ENCODE assay signal across 12 mouse cellular contexts in the genomic region with DNA sequence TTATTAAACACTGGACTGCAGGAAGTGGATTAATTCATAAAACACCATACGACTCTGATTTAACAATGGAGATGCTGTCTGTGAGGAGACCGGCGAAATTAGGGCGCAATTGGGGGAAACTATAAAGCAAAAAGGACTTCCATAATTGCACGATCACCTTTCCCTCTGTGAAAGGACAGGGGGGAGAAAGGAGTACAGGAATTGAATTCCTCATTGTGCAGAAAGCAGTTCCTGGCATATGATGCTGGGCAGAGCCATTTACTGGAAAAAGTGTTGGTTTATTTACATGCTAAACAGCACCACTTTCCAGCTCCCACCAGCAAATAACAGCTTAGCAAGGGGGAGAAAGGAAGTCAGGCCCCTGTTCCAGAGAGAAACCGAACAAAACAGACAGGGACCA.
DNase-seq lines count a peak whose midpoint lies in the region; ATAC-seq lines count a peak whose summit lies in the region.
"Had no signal": no experiment of that assay in that cellular context is flagged by ENCODE, and none has a peak within 500 bp of the region (broad histone marks: within the 10 kb centered on the region; RNA-seq: fewer than 3 reads in every experiment).

No protein-coding gene starts in this region.

- H3K4me3 ChIP-seq in midbrain, embryonic 10.5 days = no peak overlapping the region
- no peak overlapping the region for H3K4me3 ChIP-seq in midbrain, embryonic 11.5 days (ENCODE audit: low read depth, low read length)
- H3K4me3 ChIP-seq in forebrain, embryonic 12.5 days (replicated peaks) = 0 out of 2 replicates have a peak overlapping the region, but pooled peaks have one; percentile 19
- no peak overlapping the region for H3K4me3 ChIP-seq in limb, embryonic 10.5 days
- H3K4me3 ChIP-seq in neural tube, embryonic 15.5 days (replicated peaks) = no peak overlapping the region
- no peak overlapping the region for H3K4me3 ChIP-seq in liver, embryonic 12.5 days

- no peaks in the 10 kb centered on the region for H3K9me3 ChIP-seq in midbrain, embryonic 10.5 days (replicated peaks)
- H3K9me3 ChIP-seq in midbrain, embryonic 11.5 days (ENCODE audit: control insufficient read depth, low read length) = no peaks in the 10 kb centered on the region
- H3K9me3 ChIP-seq in forebrain, embryonic 12.5 days = no peaks in the 10 kb centered on the region
- no peaks in the 10 kb centered on the region for H3K9me3 ChIP-seq in limb, embryonic 10.5 days (replicated peaks)
- no peaks in the 10 kb centered on the region for H3K9me3 ChIP-seq in neural tube, embryonic 15.5 days (replicated peaks)
- H3K9me3 ChIP-seq in liver, embryonic 12.5 days (replicated peaks) = no peaks in the 10 kb centered on the region

- H3K27ac ChIP-seq in midbrain, embryonic 10.5 days (replicated peaks) = peak overlapping the region; percentile 67
- no peak overlapping the region for H3K27ac ChIP-seq in midbrain, embryonic 11.5 days (ENCODE audit: low read depth, low read length)
- peak overlapping the region; percentile 85 for H3K27ac ChIP-seq in forebrain, embryonic 12.5 days
- H3K27ac ChIP-seq in limb, embryonic 10.5 days = peak overlapping the region; percentile 50; the same call in 1 of the 2 replicates
- H3K27ac ChIP-seq in neural tube, embryonic 15.5 days (replicated peaks) = 0 out of 2 replicates have a peak overlapping the region, but pooled peaks have one; percentile 5
- no peak overlapping the region for H3K27ac ChIP-seq in liver, embryonic 12.5 days

- H3K9ac ChIP-seq in midbrain, embryonic 11.5 days (ENCODE audit: low read length) = no peak overlapping the region
- 0 out of 2 replicates have a peak overlapping the region, but pooled peaks have one; percentile 29 for H3K9ac ChIP-seq in forebrain, embryonic 12.5 days
- no peak overlapping the region for H3K9ac ChIP-seq in neural tube, embryonic 15.5 days (replicated peaks)
- no peak overlapping the region for H3K9ac ChIP-seq in liver, embryonic 12.5 days

- H3K27me3 ChIP-seq in midbrain, embryonic 10.5 days (ENCODE audit: low read depth, poor library complexity, severe bottlenecking) = peaks cover 44% of the 10 kb centered on the region
- H3K27me3 ChIP-seq in midbrain, embryonic 11.5 days (ENCODE audit: control insufficient read depth, insufficient read depth, low read length) = no peaks in the 10 kb centered on the region
- peaks cover 6% of the 10 kb centered on the region; the same call in 1 of the 2 replicates for H3K27me3 ChIP-seq in forebrain, embryonic 12.5 days
- H3K27me3 ChIP-seq in limb, embryonic 10.5 days (ENCODE audit: low read depth, poor library complexity, severe bottlenecking) = no peaks in the 10 kb centered on the region
- no peaks in the 10 kb centered on the region for H3K27me3 ChIP-seq in neural tube, embryonic 15.5 days (replicated peaks)
- no peaks in the 10 kb centered on the region for H3K27me3 ChIP-seq in liver, embryonic 12.5 days (replicated peaks)

- peaks cover 61% of the 10 kb centered on the region for H3K4me1 ChIP-seq in midbrain, embryonic 10.5 days
- H3K4me1 ChIP-seq in midbrain, embryonic 11.5 days (ENCODE audit: control insufficient read depth, insufficient read depth, low read length) = peaks cover 26% of the 10 kb centered on the region
- peaks cover 52% of the 10 kb centered on the region for H3K4me1 ChIP-seq in forebrain, embryonic 12.5 days
- H3K4me1 ChIP-seq in limb, embryonic 10.5 days = peaks cover 30% of the 10 kb centered on the region
- peaks cover 26% of the 10 kb centered on the region for H3K4me1 ChIP-seq in neural tube, embryonic 15.5 days
- H3K4me1 ChIP-seq in liver, embryonic 12.5 days = no peaks in the 10 kb centered on the region

- 75% methylated on average over 6 of the region's 6 CpGs for WGBS in midbrain, embryonic 10.5 days
- WGBS in midbrain, embryonic 11.5 days = 59% methylated on average over 6 of the region's 6 CpGs
- WGBS in forebrain, embryonic 12.5 days = 16% methylated on average over 6 of the region's 6 CpGs
- WGBS in limb, embryonic 10.5 days = 81% methylated on average over 6 of the region's 6 CpGs
- 34% methylated on average over 6 of the region's 6 CpGs for WGBS in neural tube, embryonic 15.5 days
- WGBS in liver, embryonic 12.5 days (ENCODE audit: insufficient replicate concordance) = 65% methylated on average over 6 of the region's 6 CpGs

- ATAC-seq in midbrain, embryonic 11.5 days (ENCODE audit: low FRiP score) = no peak
- peak; percentile 33; the same call in 1 of the 2 replicates for ATAC-seq in forebrain, embryonic 12.5 days (ENCODE audit: low FRiP score)
- no peak for ATAC-seq in neural tube, embryonic 15.5 days (ENCODE audit: low FRiP score)
- ATAC-seq in liver, embryonic 12.5 days = no peak
- ATAC-seq in cerebellum, adult (ENCODE audit: insufficient number of reproducible peaks, low FRiP score, low TSS enrichment) = no peak

- no peak for DNase-seq in midbrain, embryonic 10.5 days (ENCODE audit: low spot score)
- no peak for DNase-seq in midbrain, embryonic 11.5 days (ENCODE audit: low spot score, missing footprints)
- no peak for DNase-seq in limb, embryonic 10.5 days (ENCODE audit: low spot score)
- DNase-seq in left cerebral cortex, postnatal 36 days (ENCODE audit: low spot score in 2 of 2) = no peak
- DNase-seq: adrenal gland, postnatal 36 days; cerebellum, adult 8-10 months; kidney, postnatal 36 days; lung, adult 2 months had no signal

- H3K36me3 ChIP-seq in midbrain, embryonic 10.5 days = no peaks in the 10 kb centered on the region
- H3K36me3 ChIP-seq in midbrain, embryonic 11.5 days (ENCODE audit: control insufficient read depth, insufficient read depth, low read length) = no peaks in the 10 kb centered on the region
- no peaks in the 10 kb centered on the region for H3K36me3 ChIP-seq in forebrain, embryonic 12.5 days (replicated peaks)
- H3K36me3 ChIP-seq in limb, embryonic 10.5 days = no peaks in the 10 kb centered on the region
- no peaks in the 10 kb centered on the region for H3K36me3 ChIP-seq in neural tube, embryonic 15.5 days
- H3K36me3 ChIP-seq in liver, embryonic 12.5 days = no peaks in the 10 kb centered on the region

- intact Hi-C loops in left cerebral cortex, postnatal 36 days (cut with DNase I) = no loop called here

- H3K4me2 ChIP-seq in midbrain, embryonic 11.5 days = no peak overlapping the region
- H3K4me2 ChIP-seq in forebrain, embryonic 12.5 days = peak overlapping the region; percentile 41
- H3K4me2 ChIP-seq in neural tube, embryonic 15.5 days = peak overlapping the region; percentile 33; the same call in 1 of the 2 replicates
- no peak overlapping the region for H3K4me2 ChIP-seq in liver, embryonic 12.5 days

Comparison
In these comparisons a context has a peak if more than half of its experiments do, and no peak if none do; other contexts are left out.
1. H3K27ac ChIP-seq: peak in midbrain, embryonic 10.5 days (single experiment), forebrain, embryonic 12.5 days (single experiment), limb, embryonic 10.5 days (single experiment) and neural tube, embryonic 15.5 days (single experiment); none in midbrain, embryonic 11.5 days (single experiment) and liver, embryonic 12.5 days (single experiment).
2. H3K4me2 ChIP-seq: peak in forebrain, embryonic 12.5 days (single experiment) and neural tube, embryonic 15.5 days (single experiment); none in midbrain, embryonic 11.5 days (single experiment) and liver, embryonic 12.5 days (single experiment).